Mouse (Mus musculus): ENCODE measurements around the gene Slc11a2. TPM values are rescaled to one million over a fixed set of nuclear protein-coding genes. Genes with fewer than 3 reads are reported as not detected.
A peak's percentile ranks its signal among the peaks of the same experiment; 100 is the strongest.

The Slc11a2 gene
- total and polyA plus RNA-seq, 3 experiments, result 8.9 to 18.6 (median 13.0) TPM

- peak; percentile 20 for DNase-seq (ENCODE audit: extremely low read depth)
- H3K9me3 ChIP-seq (replicated peaks; ENCODE audit: low read length), result no peaks in the 10 kb centered on the region
- no peak overlapping the region for H3K9ac ChIP-seq (ENCODE audit: insufficient read depth, low read depth)
- in situ Hi-C loops (cut with MboI; ENCODE audit: low pct_ligation_motif_present, low pct_unique_long_range_greater_than_20kb, low sequenced_read_pairs) (no loop called here), dilution Hi-C loops (cut with MboI; ENCODE audit: extremely low pct_ligation_motif_present, extremely low pct_unique_long_range_greater_than_20kb, low sequenced_read_pairs) (no loop called here)
- H3K36me3 ChIP-seq (replicated peaks in 1 of 2; ENCODE audit: control insufficient read depth in 1 of 2, insufficient read depth in 1 of 2, low read length in 1 of 2), result peaks cover 0 to 16% of the 10 kb centered on the region in 2 experiments
- no peaks in the 10 kb centered on the region for H3K79me2 ChIP-seq (replicated peaks; ENCODE audit: control insufficient read depth, extremely low read depth, insufficient read depth, poor library complexity, severe bottlenecking)
- 0 out of 2 replicates have a peak, but pooled peaks have one; percentile 37 for TF ChIP-seq MAFK (IDR thresholded peaks at IDR 0.05; ENCODE audit: insufficient replicate concordance, low read length)
- TF ChIP-seq SIN3A (IDR thresholded peaks at IDR 0.05; ENCODE audit: low read length), result no peak
- no peak overlapping the region for H3K4me3 ChIP-seq (replicated peaks in 1 of 3; ENCODE audit: low read depth in 2 of 3, low read length in 2 of 3, poor library complexity in 1 of 3)
- no peaks in the 10 kb centered on the region for H3K27me3 ChIP-seq (replicated peaks)
- no peak overlapping the region for H3K4me2 ChIP-seq (ENCODE audit: insufficient read depth, low read depth, poor library complexity, severe bottlenecking)
- H3K4me1 ChIP-seq (ENCODE audit: control insufficient read depth in 1 of 2, insufficient read depth in 2 of 2), result peaks cover 16 to 28% of the 10 kb centered on the region in 2 experiments
- H3K27ac ChIP-seq (ENCODE audit: insufficient read depth, low read depth), result no peak overlapping the region
Measured at GRCm38 (mm10) chr15:100388886-100389285, 36.0 kb downstream of the Slc11a2 start.

GRCm38 (mm10) chr15:100388224-100388835 is 36.5 kb downstream of the Slc11a2 start:
- TF ChIP-seq ETS1 (conservative IDR thresholded peaks at IDR 0.05; ENCODE audit: low read depth, low read length) (0 out of 2 replicates have a peak, but pooled peaks have one; percentile 25), NRF1 (IDR thresholded peaks at IDR 0.05; ENCODE audit: low read depth, low read length) (peak; percentile 67), MEF2A (IDR thresholded peaks at IDR 0.05; ENCODE audit: borderline replicate concordance, low read depth, low read length) (peak; percentile 78; the same call in 1 of the 2 replicates), TCF12 (IDR thresholded peaks at IDR 0.05; ENCODE audit: low read depth, low read length) (no peak), BHLHE40 (IDR thresholded peaks at IDR 0.05; ENCODE audit: low read depth, low read length) (peak; percentile 74)
- peak; percentile 63 for DNase-seq (ENCODE audit: extremely low read depth)
- Histone ChIP-seq H3K4me2 (ENCODE audit: insufficient read depth, low read depth, poor library complexity, severe bottlenecking) (no peak overlapping the region), H3K9ac (ENCODE audit: insufficient read depth, low read depth) (no peak overlapping the region), H3K4me1 (ENCODE audit: control insufficient read depth in 1 of 2, insufficient read depth in 2 of 2) (peaks cover 16 to 28% of the 10 kb centered on the region in 2 experiments), H3K9me3 (replicated peaks; ENCODE audit: low read length) (no peaks in the 10 kb centered on the region), H3K27ac (ENCODE audit: insufficient read depth, low read depth) (no peak overlapping the region), H3K4me3 (replicated peaks in 1 of 3; ENCODE audit: low read depth in 2 of 3, low read length in 2 of 3, poor library complexity in 1 of 3) (no peak overlapping the region), H3K27me3 (replicated peaks) (no peaks in the 10 kb centered on the region), H3K36me3 (replicated peaks in 1 of 2; ENCODE audit: control insufficient read depth in 1 of 2, insufficient read depth in 1 of 2, low read length in 1 of 2) (peaks cover 0 to 11% of the 10 kb centered on the region in 2 experiments), H3K79me2 (replicated peaks; ENCODE audit: control insufficient read depth, extremely low read depth, insufficient read depth, poor library complexity, severe bottlenecking) (no peaks in the 10 kb centered on the region)
- dilution Hi-C loops (cut with MboI; ENCODE audit: extremely low pct_ligation_motif_present, extremely low pct_unique_long_range_greater_than_20kb, low sequenced_read_pairs), result no loop called here
- in situ Hi-C loops (cut with MboI; ENCODE audit: low pct_ligation_motif_present, low pct_unique_long_range_greater_than_20kb, low sequenced_read_pairs), result no loop called here

GRCm38 (mm10) chr15:100387544-100388223 is 37.2 kb downstream of the Slc11a2 start:
- TF ChIP-seq ETS1 (conservative IDR thresholded peaks at IDR 0.05; ENCODE audit: low read depth, low read length), result no peak
- TF ChIP-seq ZKSCAN1 (IDR thresholded peaks at IDR 0.05; ENCODE audit: borderline replicate concordance, low read depth, low read length), result no peak
- TF ChIP-seq RAD21 (IDR thresholded peaks at IDR 0.05; ENCODE audit: low read depth, low read length), result no peak
- no peak for TF ChIP-seq ZMIZ1 (IDR thresholded peaks at IDR 0.05; ENCODE audit: low read depth, low read length)
- TF ChIP-seq MAX (IDR thresholded peaks at IDR 0.05; ENCODE audit: low read length), result no peak
- no peak for TF ChIP-seq KAT2A (IDR thresholded peaks at IDR 0.05; ENCODE audit: insufficient replicate concordance, low read length)
- TF ChIP-seq BHLHE40 (IDR thresholded peaks at IDR 0.05; ENCODE audit: low read depth, low read length), result no peak
- no peak for TF ChIP-seq MXI1 (IDR thresholded peaks at IDR 0.05; ENCODE audit: low read depth, low read length)
- TF ChIP-seq NRF1 (IDR thresholded peaks at IDR 0.05; ENCODE audit: low read depth, low read length), result no peak
- no peak for TF ChIP-seq SIN3A (IDR thresholded peaks at IDR 0.05; ENCODE audit: low read length)
- no peak for TF ChIP-seq NELFE (IDR thresholded peaks at IDR 0.05; ENCODE audit: low read depth, low read length)
- no peak for TF ChIP-seq ELF1 (IDR thresholded peaks at IDR 0.05; ENCODE audit: low read depth, low read length)
- TF ChIP-seq GABPA (IDR thresholded peaks at IDR 0.05; ENCODE audit: insufficient replicate concordance, low read depth, low read length), result no peak
- TF ChIP-seq RCOR1 (conservative IDR thresholded peaks at IDR 0.05; ENCODE audit: low read depth, low read length), result no peak
- Histone ChIP-seq H3K9me3 (replicated peaks; ENCODE audit: low read length) (no peaks in the 10 kb centered on the region), H3K27me3 (replicated peaks) (no peaks in the 10 kb centered on the region), H3K4me2 (ENCODE audit: insufficient read depth, low read depth, poor library complexity, severe bottlenecking) (no peak overlapping the region), H3K4me1 (ENCODE audit: control insufficient read depth in 1 of 2, insufficient read depth in 2 of 2) (peaks cover 16 to 28% of the 10 kb centered on the region in 2 experiments), H3K9ac (ENCODE audit: insufficient read depth, low read depth) (no peak overlapping the region), H3K36me3 (replicated peaks in 1 of 2; ENCODE audit: control insufficient read depth in 1 of 2, insufficient read depth in 1 of 2, low read length in 1 of 2) (peaks cover 0 to 5% of the 10 kb centered on the region in 2 experiments), H3K4me3 (replicated peaks in 1 of 3; ENCODE audit: low read depth in 2 of 3, low read length in 2 of 3, poor library complexity in 1 of 3) (no peak overlapping the region), H3K79me2 (replicated peaks; ENCODE audit: control insufficient read depth, extremely low read depth, insufficient read depth, poor library complexity, severe bottlenecking) (no peaks in the 10 kb centered on the region), H3K27ac (ENCODE audit: insufficient read depth, low read depth) (no peak overlapping the region)
- DNase-seq (ENCODE audit: extremely low read depth), result no peak
- in situ Hi-C loops (cut with MboI; ENCODE audit: low pct_ligation_motif_present, low pct_unique_long_range_greater_than_20kb, low sequenced_read_pairs) (no loop called here), dilution Hi-C loops (cut with MboI; ENCODE audit: extremely low pct_ligation_motif_present, extremely low pct_unique_long_range_greater_than_20kb, low sequenced_read_pairs) (no loop called here)

Data from CH12.LX (cell line).